Mouse (Mus musculus): ENCODE measurements around the gene Akt1s1. TPM values are rescaled to one million over a fixed set of nuclear protein-coding genes. Genes with fewer than 3 reads are reported as not detected.
A peak's percentile ranks its signal among the peaks of the same experiment; 100 is the strongest.

The Akt1s1 gene
- polyA plus RNA-seq, 1 experiment from 2014 or later: 104 TPM

DNA sequence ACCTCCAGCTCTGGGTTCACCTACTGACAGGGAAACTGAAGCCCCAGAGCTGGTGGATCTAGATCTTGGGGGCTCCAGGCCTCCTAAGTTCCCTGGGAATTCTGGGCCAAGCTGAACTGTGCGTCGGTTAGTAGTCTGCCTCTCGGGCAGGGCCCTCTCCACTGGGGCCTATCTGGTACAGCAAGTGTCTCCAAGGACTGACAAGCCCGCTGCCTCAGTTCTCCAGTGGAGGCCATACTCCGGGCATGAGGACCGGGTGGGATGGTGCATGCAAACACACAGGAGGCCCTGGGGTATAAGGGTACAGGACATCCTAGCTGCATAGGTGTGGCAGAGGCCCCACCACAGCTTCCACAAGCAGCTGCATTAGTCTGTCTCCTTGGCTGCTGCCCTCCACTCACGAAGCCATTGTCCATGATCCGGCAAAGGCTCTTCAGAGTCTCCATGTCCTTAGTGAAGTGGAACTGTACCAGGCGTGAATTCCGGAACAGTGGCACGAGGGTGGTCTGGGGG, 15.2 kb downstream of the Akt1s1 start:
- H3K36me3 ChIP-seq (ENCODE audit: control insufficient read depth, insufficient read depth): peaks cover 26% of the 10 kb centered on the region
- H3K27me3 ChIP-seq (ENCODE audit: control insufficient read depth, insufficient read depth, low read length): no peaks in the 10 kb centered on the region
- peaks cover 46% of the 10 kb centered on the region for H3K4me1 ChIP-seq (ENCODE audit: control insufficient read depth, insufficient read depth, low read length)
- WGBS: 85% methylated on average over 11 of the region's 11 CpGs
- no peak overlapping the region for H3K4me2 ChIP-seq (ENCODE audit: low read depth, low read length)
- H3K4me3 ChIP-seq (ENCODE audit: low read length): no peak overlapping the region
- peak overlapping the region; percentile 39 for H3K9ac ChIP-seq (ENCODE audit: low read length)
- no peak for ATAC-seq (replicated peaks; ENCODE audit: extremely low read depth, insufficient read depth, low FRiP score)
- H3K27ac ChIP-seq (ENCODE audit: low read length): peak overlapping the region; percentile 100
- no peaks in the 10 kb centered on the region for H3K9me3 ChIP-seq (replicated peaks; ENCODE audit: control insufficient read depth, low read length)

DNA sequence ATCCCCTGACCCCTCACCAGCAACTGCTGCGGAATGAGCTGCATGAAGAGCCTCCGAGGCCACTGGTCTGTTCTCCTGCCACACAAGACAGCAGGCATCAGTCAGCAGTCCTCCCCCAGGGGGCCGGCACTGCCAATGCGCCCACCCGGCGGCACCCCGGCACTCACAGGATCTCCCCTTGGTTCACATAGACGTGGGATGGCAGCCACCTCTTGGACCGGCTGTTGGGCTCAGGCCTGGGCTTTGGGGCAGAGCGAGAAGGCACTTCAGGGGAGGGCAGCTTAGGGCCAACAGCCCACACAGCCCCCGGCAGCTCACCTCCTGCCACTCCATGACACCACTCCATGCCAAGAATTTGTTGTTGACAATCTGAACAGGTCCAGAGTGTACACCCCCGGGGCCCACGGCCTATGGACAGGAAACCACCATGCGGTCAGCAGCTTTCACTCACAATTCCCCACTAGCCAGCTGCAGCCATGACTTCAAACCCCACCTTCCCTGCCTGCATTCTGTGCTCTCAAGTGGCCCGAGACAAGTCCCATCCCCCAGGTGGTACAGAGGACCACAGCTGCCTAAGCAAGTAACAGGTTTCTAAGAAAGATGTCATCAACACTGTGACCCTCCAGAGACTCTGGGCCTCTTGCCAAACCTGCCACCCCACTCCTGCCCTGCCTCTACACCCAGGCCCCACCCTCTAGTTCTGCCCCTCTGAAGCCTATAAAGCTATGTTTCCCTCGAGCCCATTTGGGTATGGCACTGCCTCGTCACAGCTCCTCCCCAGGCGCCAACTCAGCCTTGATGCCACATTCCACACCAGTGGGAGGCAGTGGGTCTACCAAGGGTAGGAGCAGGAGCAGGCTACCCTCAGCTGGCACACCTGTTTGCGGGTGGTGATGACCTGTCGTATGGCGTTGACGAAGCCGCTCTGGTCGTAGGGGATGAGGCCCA, 16.1 kb downstream of the Akt1s1 start:
- Histone ChIP-seq H3K36me3 (ENCODE audit: control insufficient read depth, insufficient read depth) (peaks cover 26% of the 10 kb centered on the region), H3K4me1 (ENCODE audit: control insufficient read depth, insufficient read depth, low read length) (peaks cover 46% of the 10 kb centered on the region), H3K9ac (ENCODE audit: low read length) (peak overlapping the region; percentile 39), H3K4me3 (ENCODE audit: low read length) (no peak overlapping the region), H3K4me2 (ENCODE audit: low read depth, low read length) (peak overlapping the region; percentile 20), H3K27me3 (ENCODE audit: control insufficient read depth, insufficient read depth, low read length) (no peaks in the 10 kb centered on the region), H3K9me3 (replicated peaks; ENCODE audit: control insufficient read depth, low read length) (no peaks in the 10 kb centered on the region), H3K27ac (ENCODE audit: low read length) (peak overlapping the region; percentile 100)
- WGBS: 61% methylated on average over 24 of the region's 24 CpGs
- ATAC-seq (replicated peaks; ENCODE audit: extremely low read depth, insufficient read depth, low FRiP score): no peak

GRCm38 (mm10) chr7:44866276-44867009, 17.7 kb downstream of the Akt1s1 start:
- Histone ChIP-seq H3K36me3 (ENCODE audit: control insufficient read depth, insufficient read depth) (peaks cover 26% of the 10 kb centered on the region), H3K9ac (ENCODE audit: low read length) (peak overlapping the region; percentile 60), H3K4me2 (ENCODE audit: low read depth, low read length) (peak overlapping the region; percentile 90), H3K9me3 (replicated peaks; ENCODE audit: control insufficient read depth, low read length) (no peaks in the 10 kb centered on the region), H3K27ac (ENCODE audit: low read length) (peak overlapping the region; percentile 100), H3K4me1 (ENCODE audit: control insufficient read depth, insufficient read depth, low read length) (peaks cover 51% of the 10 kb centered on the region), H3K4me3 (ENCODE audit: low read length) (peak overlapping the region; percentile 94), H3K27me3 (ENCODE audit: control insufficient read depth, insufficient read depth, low read length) (no peaks in the 10 kb centered on the region)
- ATAC-seq (replicated peaks; ENCODE audit: extremely low read depth, insufficient read depth, low FRiP score): peak; percentile 8
- WGBS: 38% methylated on average over 15 of the region's 15 CpGs

GRCm38 (mm10) chr7:44867010-44867702, 18.4 kb downstream of the Akt1s1 start:
- H3K4me2 ChIP-seq (ENCODE audit: low read depth, low read length): peak overlapping the region; percentile 90
- 54% methylated on average over 19 of the region's 19 CpGs for WGBS
- peak overlapping the region; percentile 94 for H3K4me3 ChIP-seq (ENCODE audit: low read length)
- peaks cover 51% of the 10 kb centered on the region for H3K4me1 ChIP-seq (ENCODE audit: control insufficient read depth, insufficient read depth, low read length)
- H3K27me3 ChIP-seq (ENCODE audit: control insufficient read depth, insufficient read depth, low read length): no peaks in the 10 kb centered on the region
- H3K9ac ChIP-seq (ENCODE audit: low read length): peak overlapping the region; percentile 100
- no peak for ATAC-seq (replicated peaks; ENCODE audit: extremely low read depth, insufficient read depth, low FRiP score)
- H3K27ac ChIP-seq (ENCODE audit: low read length): peak overlapping the region; percentile 100
- H3K9me3 ChIP-seq (replicated peaks; ENCODE audit: control insufficient read depth, low read length): no peaks in the 10 kb centered on the region
- H3K36me3 ChIP-seq (ENCODE audit: control insufficient read depth, insufficient read depth): peaks cover 24% of the 10 kb centered on the region

- peak overlapping the region; percentile 100 for H3K27ac ChIP-seq (ENCODE audit: low read length)
- peaks cover 51% of the 10 kb centered on the region for H3K4me1 ChIP-seq (ENCODE audit: control insufficient read depth, insufficient read depth, low read length)
- H3K4me3 ChIP-seq (ENCODE audit: low read length): peak overlapping the region; percentile 94
- peaks cover 18% of the 10 kb centered on the region for H3K36me3 ChIP-seq (ENCODE audit: control insufficient read depth, insufficient read depth)
- no peaks in the 10 kb centered on the region for H3K9me3 ChIP-seq (replicated peaks; ENCODE audit: control insufficient read depth, low read length)
- peak overlapping the region; percentile 100 for H3K9ac ChIP-seq (ENCODE audit: low read length)
- no peaks in the 10 kb centered on the region for H3K27me3 ChIP-seq (ENCODE audit: control insufficient read depth, insufficient read depth, low read length)
- no peak for ATAC-seq (replicated peaks; ENCODE audit: extremely low read depth, insufficient read depth, low FRiP score)
- 43% methylated on average over 9 of the region's 9 CpGs for WGBS
- peak overlapping the region; percentile 90 for H3K4me2 ChIP-seq (ENCODE audit: low read depth, low read length)
Measured at GRCm38 (mm10) chr7:44867802-44868201, 19.0 kb downstream of the Akt1s1 start.

GRCm38 (mm10) chr7:44868465-44868864, 19.7 kb downstream of the Akt1s1 start:
- no peak for ATAC-seq (replicated peaks; ENCODE audit: extremely low read depth, insufficient read depth, low FRiP score)
- Histone ChIP-seq H3K9me3 (replicated peaks; ENCODE audit: control insufficient read depth, low read length) (no peaks in the 10 kb centered on the region), H3K4me1 (ENCODE audit: control insufficient read depth, insufficient read depth, low read length) (peaks cover 56% of the 10 kb centered on the region), H3K36me3 (ENCODE audit: control insufficient read depth, insufficient read depth) (peaks cover 12% of the 10 kb centered on the region), H3K9ac (ENCODE audit: low read length) (peak overlapping the region; percentile 100), H3K4me3 (ENCODE audit: low read length) (peak overlapping the region; percentile 94), H3K4me2 (ENCODE audit: low read depth, low read length) (peak overlapping the region; percentile 90), H3K27ac (ENCODE audit: low read length) (peak overlapping the region; percentile 100), H3K27me3 (ENCODE audit: control insufficient read depth, insufficient read depth, low read length) (no peaks in the 10 kb centered on the region)
- 6% methylated on average over 16 of the region's 16 CpGs for WGBS

GRCm38 (mm10) chr7:44868919-44869696, 20.3 kb downstream of the Akt1s1 start:
- H3K27me3 ChIP-seq (ENCODE audit: control insufficient read depth, insufficient read depth, low read length): no peaks in the 10 kb centered on the region
- WGBS: under 1% methylated on average over 105 of the region's 108 CpGs
- peak; percentile 52 for ATAC-seq (replicated peaks; ENCODE audit: extremely low read depth, insufficient read depth, low FRiP score)
- H3K36me3 ChIP-seq (ENCODE audit: control insufficient read depth, insufficient read depth): peaks cover 7% of the 10 kb centered on the region
- peak overlapping the region; percentile 90 for H3K4me2 ChIP-seq (ENCODE audit: low read depth, low read length)
- H3K9ac ChIP-seq (ENCODE audit: low read length): peak overlapping the region; percentile 100
- peak overlapping the region; percentile 94 for H3K4me3 ChIP-seq (ENCODE audit: low read length)
- no peaks in the 10 kb centered on the region for H3K9me3 ChIP-seq (replicated peaks; ENCODE audit: control insufficient read depth, low read length)
- H3K27ac ChIP-seq (ENCODE audit: low read length): peak overlapping the region; percentile 100
- peaks cover 55% of the 10 kb centered on the region for H3K4me1 ChIP-seq (ENCODE audit: control insufficient read depth, insufficient read depth, low read length)

Data from heart, embryonic 16.5 days (tissue).